Mouse (Mus musculus): ENCODE data around the gene Bri3.

DNA sequence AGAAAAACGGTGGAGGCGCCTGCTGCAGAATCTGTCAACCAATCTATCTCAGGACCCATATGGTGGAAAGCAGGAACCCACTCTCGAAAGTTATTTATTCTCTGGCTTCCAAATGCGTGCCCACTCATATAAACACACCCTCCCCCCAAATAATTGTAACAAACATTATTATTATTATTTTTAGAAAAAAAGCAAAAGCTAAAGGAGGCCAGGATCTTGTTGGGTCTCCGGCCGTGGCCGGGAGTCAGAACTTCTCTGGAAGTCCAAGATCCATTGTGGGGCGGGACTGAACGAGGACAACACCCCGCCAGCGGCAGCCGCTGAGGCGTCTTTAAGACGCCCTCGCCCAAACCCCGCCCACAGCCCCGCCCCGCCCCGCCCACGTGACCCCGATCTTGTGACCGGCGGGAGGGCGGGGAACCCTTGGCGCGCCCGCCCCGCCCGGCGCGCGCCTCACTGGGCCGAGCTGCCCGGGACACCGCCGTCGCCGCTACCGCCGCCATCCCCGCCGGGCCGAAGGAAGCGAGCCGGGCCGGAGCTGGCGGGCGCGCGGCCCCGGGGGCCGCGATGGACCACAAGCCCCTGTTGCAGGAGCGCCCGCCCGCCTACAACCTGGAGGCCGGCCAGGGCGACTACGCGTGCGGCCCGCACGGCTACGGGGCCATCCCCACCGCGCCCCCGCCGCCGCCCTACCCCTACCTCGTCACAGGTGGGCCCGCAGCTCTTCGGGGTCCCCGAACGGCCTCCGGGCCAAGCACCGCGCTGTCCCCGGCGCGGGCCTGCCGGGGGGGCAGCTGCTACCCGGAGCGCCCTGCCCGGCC lies 10.8 kb downstream of the Bri3 start:
- TF ChIP-seq POLR2A (IDR thresholded peaks at IDR 0.05; ENCODE audit: extremely low read depth, insufficient read depth, low read length) (no peak), CTCF (IDR thresholded peaks at IDR 0.05; ENCODE audit: extremely low read depth, insufficient read depth, low read length) (no peak)
